ENCODE assay signal across 12 mouse cellular contexts in genomic region chr8:79323121-79323520, GRCm38 (mm10). TPM values are rescaled to one million over a fixed set of nuclear protein-coding genes. Genes with fewer than 3 reads are reported as not detected.
DNase-seq lines count a peak whose midpoint lies in the region; ATAC-seq lines count a peak whose summit lies in the region.
"Had no signal": no experiment of that assay in that cellular context is flagged by ENCODE, and none has a peak within 500 bp of the region (broad histone marks: within the 10 kb centered on the region; RNA-seq: fewer than 3 reads in every experiment).

No protein-coding gene starts in this region.

- no peak overlapping the region for H3K4me3 ChIP-seq in kidney, embryonic 14.5 days (ENCODE audit: low read length)
- H3K4me3 ChIP-seq in forebrain, embryonic 15.5 days, result no peak overlapping the region
- H3K4me3 ChIP-seq: hindbrain, embryonic 12.5 days had no signal

- peak; percentile 19 to 46 for DNase-seq in adrenal gland, adult (ENCODE audit: inconsistent age in 2 of 2, low spot score in 1 of 2)
- DNase-seq in adrenal gland, adult 8-10 months, result no peak
- DNase-seq in kidney, adult 11 months, result peak; percentile 27
- peak; percentile 17 to 26 for DNase-seq in heart, postnatal 10 days
- peak; percentile 17 to 58 for DNase-seq in kidney, postnatal 25 days
- DNase-seq: adrenal gland, adult 2 months; cerebellum, postnatal 25 days; right cerebral cortex, postnatal 14 days had no signal

- H3K9ac ChIP-seq in kidney, embryonic 14.5 days (ENCODE audit: low read depth, low read length), result no peak overlapping the region
- no peak overlapping the region for H3K9ac ChIP-seq in forebrain, embryonic 15.5 days (replicated peaks)
- H3K9ac ChIP-seq: hindbrain, embryonic 12.5 days had no signal

- intact Hi-C loops in heart, postnatal 10 days (cut with DNase I), result loop anchor here (2.0 kb wide), 1 partner anchor 20 kb away; no protein-coding TSS in a partner anchor

- no peaks in the 10 kb centered on the region for H3K36me3 ChIP-seq in kidney, embryonic 14.5 days (ENCODE audit: control insufficient read depth, insufficient read depth, low read length)
- H3K36me3 ChIP-seq in forebrain, embryonic 15.5 days, result no peaks in the 10 kb centered on the region
- H3K36me3 ChIP-seq: hindbrain, embryonic 12.5 days had no signal

- no peak for ATAC-seq in kidney, embryonic 14.5 days (ENCODE audit: low FRiP score, low TSS enrichment)
- no peak for ATAC-seq in forebrain, embryonic 15.5 days (replicated peaks)
- ATAC-seq in megakaryocyte-erythroid progenitor cell, adult 5-6 weeks (replicated peaks; ENCODE audit: low FRiP score, low TSS enrichment, poor library complexity, severe bottlenecking), result no peak

- 67% methylated on average over 7 of the region's 7 CpGs for WGBS in kidney, embryonic 14.5 days
- 74% methylated on average over 7 of the region's 7 CpGs for WGBS in forebrain, embryonic 15.5 days

- H3K4me2 ChIP-seq in kidney, embryonic 14.5 days (replicated peaks; ENCODE audit: low read depth, low read length), result no peak overlapping the region
- no peak overlapping the region for H3K4me2 ChIP-seq in forebrain, embryonic 15.5 days (replicated peaks)
- H3K4me2 ChIP-seq: hindbrain, embryonic 12.5 days had no signal

- H3K27me3 ChIP-seq in kidney, embryonic 14.5 days (ENCODE audit: control insufficient read depth, insufficient read depth, low read length), result no peaks in the 10 kb centered on the region
- no peaks in the 10 kb centered on the region for H3K27me3 ChIP-seq in forebrain, embryonic 15.5 days
- H3K27me3 ChIP-seq: hindbrain, embryonic 12.5 days had no signal

- no peaks in the 10 kb centered on the region for H3K9me3 ChIP-seq in kidney, embryonic 14.5 days (ENCODE audit: control insufficient read depth, low read length)
- no peaks in the 10 kb centered on the region for H3K9me3 ChIP-seq in forebrain, embryonic 15.5 days
- H3K9me3 ChIP-seq: hindbrain, embryonic 12.5 days had no signal

- H3K27ac ChIP-seq in kidney, embryonic 14.5 days (ENCODE audit: low read depth, low read length), result no peak overlapping the region
- H3K27ac ChIP-seq in forebrain, embryonic 15.5 days (replicated peaks), result no peak overlapping the region
- H3K27ac ChIP-seq: hindbrain, embryonic 12.5 days had no signal

- H3K4me1 ChIP-seq in kidney, embryonic 14.5 days (ENCODE audit: control insufficient read depth, insufficient read depth, low read length), result no peaks in the 10 kb centered on the region
- H3K4me1 ChIP-seq in forebrain, embryonic 15.5 days, result no peaks in the 10 kb centered on the region

RNA-seq across cellular contexts. Expression of gene Mmaa, which starts 28.4 kb away (rescaled TPM):
- 10 to 100 TPM; 23.9 to 36.8 (median 28.8) TPM for total RNA-seq in adrenal gland, adult 8-10 months (2022)
- polyA plus RNA-seq in kidney, embryonic 14.5 days (2014; fragmentation: Nextera tagmentation; extraction: Ambion mirVana), result 10.5 and 11.6 TPM in 2 replicates
- 10 to 100 TPM; 23.6 to 24.6 TPM for total RNA-seq in heart, postnatal 10 days (2021)
- 25.6 and 26.2 TPM in 2 replicates for polyA plus RNA-seq in forebrain, embryonic 15.5 days (2015; fragmentation: Nextera tagmentation; extraction: Ambion mirVana)
- 4.3 and 9.3 TPM in 2 replicates for total RNA-seq in megakaryocyte-erythroid progenitor cell, adult 5-6 weeks (2014; fragmentation: Nextera tagmentation)
- total RNA-seq in megakaryocyte-erythroid progenitor cell, adult 5-6 weeks (2017), result 10.4 and 10.7 TPM in 2 replicates
